Mouse (Mus musculus): Measurements from ENCODE around the gene Cfap299. TPM values are rescaled to one million over a fixed set of nuclear protein-coding genes. Genes with fewer than 3 reads are reported as not detected.

The Cfap299 gene
- polyA plus RNA-seq (2015; fragmentation: Nextera tagmentation; extraction: Ambion mirVana): 0.34 and 0.55 TPM in 2 replicates

GRCm38 (mm10) chr5:98328848-98329624 lies at the start of gene Cfap299:
Gene Cfap299, plus strand, starts transcription at chr5:98329304.
- 0 out of 2 replicates have a peak, but pooled peaks cover 7% of the 10 kb centered on the region for H3K27me3 ChIP-seq (ENCODE audit: control insufficient read depth, insufficient read depth, low read length)
- peak within 1 kb of the TSS; percentile 79 for H3K4me3 ChIP-seq (ENCODE audit: low read length)
- H3K27ac ChIP-seq (ENCODE audit: low read length): no peak within 1 kb of the TSS
- no peaks in the 10 kb centered on the region for H3K9me3 ChIP-seq (replicated peaks; ENCODE audit: control insufficient read depth, low read length)
- no peaks in the 10 kb centered on the region for H3K36me3 ChIP-seq (ENCODE audit: control insufficient read depth, insufficient read depth)
- no peaks in the 10 kb centered on the region for H3K4me1 ChIP-seq (ENCODE audit: control insufficient read depth, insufficient read depth, low read length)
- H3K9ac ChIP-seq (ENCODE audit: low read length): peak within 1 kb of the TSS; percentile 62; the same call in 1 of the 2 replicates
- ATAC-seq (replicated peaks; ENCODE audit: extremely low read depth, insufficient read depth, low FRiP score): peak; percentile 94
- peak within 1 kb of the TSS; percentile 85 for H3K4me2 ChIP-seq (ENCODE audit: low read depth, low read length)
- WGBS: 1% methylated on average over 46 of the region's 46 CpGs

- 60% methylated on average over 9 of the region's 9 CpGs for WGBS
These were observed 47.1 kb upstream of the Cfap299 start for GRCm38 (mm10) chr5:98281993-98282392.

GRCm38 (mm10) chr5:98283696-98284478 lies 45.2 kb upstream of the Cfap299 start:
- Histone ChIP-seq H3K27ac (ENCODE audit: low read length) (no peak overlapping the region), H3K9ac (ENCODE audit: low read length) (no peak overlapping the region), H3K36me3 (ENCODE audit: control insufficient read depth, insufficient read depth) (no peaks in the 10 kb centered on the region), H3K27me3 (ENCODE audit: control insufficient read depth, insufficient read depth, low read length) (peaks cover 2% of the 10 kb centered on the region; the same call in 1 of the 2 replicates), H3K4me1 (ENCODE audit: control insufficient read depth, insufficient read depth, low read length) (no peaks in the 10 kb centered on the region), H3K9me3 (replicated peaks; ENCODE audit: control insufficient read depth, low read length) (no peaks in the 10 kb centered on the region), H3K4me3 (ENCODE audit: low read length) (no peak overlapping the region), H3K4me2 (ENCODE audit: low read depth, low read length) (peak overlapping the region; percentile 44; the same call in 1 of the 2 replicates)
- WGBS: 24% methylated on average over 17 of the region's 17 CpGs
- ATAC-seq (replicated peaks; ENCODE audit: extremely low read depth, insufficient read depth, low FRiP score): no peak

More at GRCm38 (mm10) chr5:98281993-98282392, 47.1 kb upstream of the Cfap299 start:
- H3K27ac ChIP-seq (ENCODE audit: low read length): no peak overlapping the region
- no peaks in the 10 kb centered on the region for H3K9me3 ChIP-seq (replicated peaks; ENCODE audit: control insufficient read depth, low read length)
- H3K4me2 ChIP-seq (ENCODE audit: low read depth, low read length): no peak overlapping the region
- peaks cover 2% of the 10 kb centered on the region; the same call in 1 of the 2 replicates for H3K27me3 ChIP-seq (ENCODE audit: control insufficient read depth, insufficient read depth, low read length)
- no peak overlapping the region for H3K4me3 ChIP-seq (ENCODE audit: low read length)
- H3K36me3 ChIP-seq (ENCODE audit: control insufficient read depth, insufficient read depth): no peaks in the 10 kb centered on the region
- no peaks in the 10 kb centered on the region for H3K4me1 ChIP-seq (ENCODE audit: control insufficient read depth, insufficient read depth, low read length)
- H3K9ac ChIP-seq (ENCODE audit: low read length): no peak overlapping the region
- ATAC-seq (replicated peaks; ENCODE audit: extremely low read depth, insufficient read depth, low FRiP score): no peak

GRCm38 (mm10) chr5:98290642-98291041 lies 38.5 kb upstream of the Cfap299 start:
- no peaks in the 10 kb centered on the region for H3K36me3 ChIP-seq (ENCODE audit: control insufficient read depth, insufficient read depth)
- no peak overlapping the region for H3K4me3 ChIP-seq (ENCODE audit: low read length)
- 79% methylated on average over 8 of the region's 8 CpGs for WGBS
- no peak for ATAC-seq (replicated peaks; ENCODE audit: extremely low read depth, insufficient read depth, low FRiP score)
- no peak overlapping the region for H3K4me2 ChIP-seq (ENCODE audit: low read depth, low read length)
- no peaks in the 10 kb centered on the region for H3K4me1 ChIP-seq (ENCODE audit: control insufficient read depth, insufficient read depth, low read length)
- no peaks in the 10 kb centered on the region for H3K9me3 ChIP-seq (replicated peaks; ENCODE audit: control insufficient read depth, low read length)
- peaks cover 19% of the 10 kb centered on the region for H3K27me3 ChIP-seq (ENCODE audit: control insufficient read depth, insufficient read depth, low read length)
- H3K9ac ChIP-seq (ENCODE audit: low read length): no peak overlapping the region
- H3K27ac ChIP-seq (ENCODE audit: low read length): no peak overlapping the region

- Histone ChIP-seq H3K4me3 (ENCODE audit: low read length) (peak overlapping the region; percentile 19), H3K4me1 (ENCODE audit: control insufficient read depth, insufficient read depth, low read length) (no peaks in the 10 kb centered on the region), H3K36me3 (ENCODE audit: control insufficient read depth, insufficient read depth) (no peaks in the 10 kb centered on the region), H3K27me3 (ENCODE audit: control insufficient read depth, insufficient read depth, low read length) (peaks cover 19% of the 10 kb centered on the region), H3K4me2 (ENCODE audit: low read depth, low read length) (peak overlapping the region; percentile 57), H3K9ac (ENCODE audit: low read length) (no peak overlapping the region), H3K9me3 (replicated peaks; ENCODE audit: control insufficient read depth, low read length) (no peaks in the 10 kb centered on the region), H3K27ac (ENCODE audit: low read length) (no peak overlapping the region)
- ATAC-seq (replicated peaks; ENCODE audit: extremely low read depth, insufficient read depth, low FRiP score): no peak
- 2% methylated on average over 19 of the region's 19 CpGs for WGBS
These were observed 36.6 kb upstream of the Cfap299 start for GRCm38 (mm10) chr5:98292388-98293048.

- no peaks in the 10 kb centered on the region for H3K9me3 ChIP-seq (replicated peaks; ENCODE audit: control insufficient read depth, low read length)
These were observed 35.9 kb upstream of the Cfap299 start for GRCm38 (mm10) chr5:98293049-98293715.

GRCm38 (mm10) chr5:98300079-98300478 lies 29.0 kb upstream of the Cfap299 start:
- H3K27ac ChIP-seq (ENCODE audit: low read length): no peak overlapping the region
- no peaks in the 10 kb centered on the region for H3K9me3 ChIP-seq (replicated peaks; ENCODE audit: control insufficient read depth, low read length)
- H3K9ac ChIP-seq (ENCODE audit: low read length): no peak overlapping the region
- no peak for ATAC-seq (replicated peaks; ENCODE audit: extremely low read depth, insufficient read depth, low FRiP score)
- H3K4me1 ChIP-seq (ENCODE audit: control insufficient read depth, insufficient read depth, low read length): no peaks in the 10 kb centered on the region
- H3K36me3 ChIP-seq (ENCODE audit: control insufficient read depth, insufficient read depth): no peaks in the 10 kb centered on the region
- no peak overlapping the region for H3K4me2 ChIP-seq (ENCODE audit: low read depth, low read length)
- H3K4me3 ChIP-seq (ENCODE audit: low read length): no peak overlapping the region
- WGBS: 78% methylated on average over 4 of the region's 4 CpGs
- H3K27me3 ChIP-seq (ENCODE audit: control insufficient read depth, insufficient read depth, low read length): no peaks in the 10 kb centered on the region

More at GRCm38 (mm10) chr5:98293049-98293715, 35.9 kb upstream of the Cfap299 start:
- Histone ChIP-seq H3K4me2 (ENCODE audit: low read depth, low read length) (peak overlapping the region; percentile 57), H3K27ac (ENCODE audit: low read length) (no peak overlapping the region), H3K4me1 (ENCODE audit: control insufficient read depth, insufficient read depth, low read length) (no peaks in the 10 kb centered on the region), H3K27me3 (ENCODE audit: control insufficient read depth, insufficient read depth, low read length) (peaks cover 19% of the 10 kb centered on the region), H3K4me3 (ENCODE audit: low read length) (peak overlapping the region; percentile 19), H3K36me3 (ENCODE audit: control insufficient read depth, insufficient read depth) (no peaks in the 10 kb centered on the region), H3K9ac (ENCODE audit: low read length) (no peak overlapping the region)
- 3% methylated on average over 12 of the region's 12 CpGs for WGBS
- no peak for ATAC-seq (replicated peaks; ENCODE audit: extremely low read depth, insufficient read depth, low FRiP score)

- Histone ChIP-seq H3K9me3 (replicated peaks; ENCODE audit: control insufficient read depth, low read length) (no peaks in the 10 kb centered on the region), H3K4me1 (ENCODE audit: control insufficient read depth, insufficient read depth, low read length) (no peaks in the 10 kb centered on the region), H3K4me2 (ENCODE audit: low read depth, low read length) (no peak overlapping the region), H3K4me3 (ENCODE audit: low read length) (no peak overlapping the region), H3K9ac (ENCODE audit: low read length) (no peak overlapping the region), H3K27me3 (ENCODE audit: control insufficient read depth, insufficient read depth, low read length) (no peaks in the 10 kb centered on the region), H3K27ac (ENCODE audit: low read length) (no peak overlapping the region), H3K36me3 (ENCODE audit: control insufficient read depth, insufficient read depth) (no peaks in the 10 kb centered on the region)
- ATAC-seq (replicated peaks; ENCODE audit: extremely low read depth, insufficient read depth, low FRiP score): no peak
- WGBS: 66% methylated on average over 4 of the region's 4 CpGs
These were observed 23.4 kb upstream of the Cfap299 start for GRCm38 (mm10) chr5:98305673-98306072.

Data from heart, embryonic 16.5 days (tissue).